Mouse (Mus musculus) effector memory CD4-positive, alpha-beta T cell, adult 5 months (primary cell): Measurements from ENCODE around the gene Gm10772. TPM values are rescaled to one million over a fixed set of nuclear protein-coding genes. Genes with fewer than 3 reads are reported as not detected.

ENCODE experiments used
- polyA plus RNA-seq: library from polyadenylated mRNA; unstranded; fragments of 100-300 nt; shearing (Covaris generic); gene quantifications from one replicate; pipeline ENCODE4 v1.2.1, GENCODE M21; 2017

Gm10772 gene
- not detected for polyA plus RNA-seq

DNA sequence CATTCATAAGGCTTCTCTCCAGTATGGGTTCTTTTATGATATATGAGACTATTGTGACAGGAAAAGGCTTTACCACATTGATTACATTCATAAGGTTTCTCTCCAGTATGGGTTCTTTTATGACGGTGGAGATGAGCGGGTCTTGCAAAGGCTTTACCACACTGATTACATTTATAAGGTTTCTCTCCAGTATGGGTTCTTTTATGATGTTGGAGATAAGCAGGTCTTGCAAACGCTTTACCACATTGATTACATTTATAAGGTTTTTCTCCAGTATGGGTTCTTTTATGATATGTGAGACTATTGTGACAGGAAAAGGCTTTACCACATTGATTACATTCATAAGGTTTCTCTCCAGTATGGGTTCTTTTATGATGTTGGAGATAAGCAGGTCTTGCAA, at the start of gene Gm10772:
Gm10772 (minus strand) TSS at position 101 of the 400 bp plus-strand sequence.

Other genes starting within 250 kb of the Gm10772 start
- gene Gm10324, start 108.0 kb downstream of the Gm10772 start, polyA plus RNA-seq = not detected
- 0.55 TPM for gene 2410141K09Rik, start 213.5 kb upstream of the Gm10772 start, polyA plus RNA-seq